Mouse (Mus musculus): Measurements from ENCODE around the gene Slc6a9. TPM values are rescaled to one million over a fixed set of nuclear protein-coding genes. Genes with fewer than 3 reads are reported as not detected.

Slc6a9 gene
- polyA plus RNA-seq, 1 experiment = 51.2 TPM

DNA sequence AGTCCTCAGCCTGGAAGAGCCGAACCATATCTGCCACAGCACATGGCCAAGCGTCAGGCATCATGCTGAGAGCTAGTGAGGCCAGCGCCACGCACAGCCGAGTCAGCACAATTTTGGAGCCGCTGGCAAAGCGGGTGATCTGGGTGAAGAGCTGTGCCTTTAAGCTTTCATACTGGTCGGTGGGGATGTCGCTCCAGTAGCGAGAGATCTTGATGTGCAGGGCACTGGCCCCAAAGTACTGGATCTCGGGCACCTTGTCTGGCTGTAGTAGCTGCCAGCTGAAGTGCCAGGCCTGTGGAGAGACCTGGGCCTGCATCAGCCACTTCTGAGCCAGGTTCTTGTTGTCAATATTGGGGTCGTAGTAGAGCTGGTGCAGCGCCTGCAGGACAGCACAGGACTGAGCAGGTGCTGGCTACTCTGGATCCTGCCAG lies 77.8 kb downstream of the Slc6a9 start:
- DNase-seq (ENCODE audit: low spot score) = no peak

DNA sequence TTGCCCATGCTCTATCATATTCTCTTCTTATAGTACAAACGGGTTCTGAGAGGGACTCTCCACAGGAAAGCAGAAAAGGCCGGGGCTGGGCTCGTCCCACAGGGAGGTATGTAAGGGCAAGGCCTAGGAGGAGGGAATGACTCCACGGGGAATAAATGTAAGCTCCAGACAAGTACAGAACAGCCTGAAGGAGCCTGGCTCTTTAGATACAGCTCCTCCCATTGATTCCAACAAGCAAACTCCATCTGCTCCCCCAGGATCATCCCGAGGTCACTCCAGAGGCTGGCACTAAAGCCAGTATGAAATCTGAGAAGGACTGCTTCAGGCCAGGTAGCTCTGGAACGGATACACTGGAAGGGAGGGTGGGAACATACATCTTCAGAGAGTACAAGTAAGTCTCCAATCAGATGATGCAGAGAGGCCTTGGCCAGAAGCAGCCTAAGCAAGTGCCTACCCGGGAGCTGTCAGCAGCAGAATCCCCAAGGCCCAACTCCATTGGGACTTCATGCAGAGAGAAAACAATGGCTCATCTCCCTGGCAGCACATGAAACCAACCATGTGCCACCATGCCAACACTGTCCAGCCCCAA lies 78.5 kb downstream of the Slc6a9 start:
- DNase-seq (ENCODE audit: low spot score) = no peak

DNA sequence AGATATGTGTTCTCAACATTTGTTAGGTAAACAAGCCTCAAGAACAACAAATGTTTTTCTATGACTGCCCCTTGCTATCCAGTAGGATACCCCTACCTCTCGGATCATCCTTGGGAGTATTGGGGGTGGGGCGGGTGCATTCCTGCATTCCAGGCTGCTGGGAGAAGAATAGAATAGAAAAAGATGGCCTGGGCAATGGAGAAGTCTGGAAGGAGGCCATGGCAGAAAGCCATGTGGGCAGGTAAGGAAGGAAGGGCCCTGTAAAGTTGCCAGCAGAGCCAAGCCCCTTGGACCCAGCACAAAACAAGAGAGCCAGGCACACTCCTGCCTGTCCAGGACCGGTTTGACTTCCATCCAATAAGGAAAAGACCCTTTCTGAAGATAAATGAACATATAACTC lies 79.1 kb downstream of the Slc6a9 start:
- DNase-seq (ENCODE audit: low spot score) = no peak

DNA sequence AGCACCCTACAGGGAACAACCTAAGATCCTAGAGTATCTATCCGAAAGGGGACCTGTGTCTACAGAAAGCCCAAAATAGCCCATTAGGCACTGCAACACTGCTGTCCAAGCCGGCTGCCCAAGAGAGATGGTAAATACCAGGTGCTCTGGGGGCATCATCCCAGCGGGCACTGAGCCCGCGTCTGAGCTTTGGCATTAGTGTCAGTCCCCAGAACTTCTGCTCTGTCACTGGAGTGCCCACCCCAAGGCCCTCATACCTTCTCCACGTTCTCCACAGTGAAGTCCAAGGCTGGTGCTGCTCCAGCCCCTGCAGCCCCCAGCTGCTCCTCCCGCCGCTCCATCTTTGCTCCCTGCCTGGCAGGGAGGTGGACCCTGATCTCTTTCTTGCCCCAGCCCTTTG lies 79.7 kb downstream of the Slc6a9 start:
- DNase-seq (ENCODE audit: low spot score) = no peak

DNA sequence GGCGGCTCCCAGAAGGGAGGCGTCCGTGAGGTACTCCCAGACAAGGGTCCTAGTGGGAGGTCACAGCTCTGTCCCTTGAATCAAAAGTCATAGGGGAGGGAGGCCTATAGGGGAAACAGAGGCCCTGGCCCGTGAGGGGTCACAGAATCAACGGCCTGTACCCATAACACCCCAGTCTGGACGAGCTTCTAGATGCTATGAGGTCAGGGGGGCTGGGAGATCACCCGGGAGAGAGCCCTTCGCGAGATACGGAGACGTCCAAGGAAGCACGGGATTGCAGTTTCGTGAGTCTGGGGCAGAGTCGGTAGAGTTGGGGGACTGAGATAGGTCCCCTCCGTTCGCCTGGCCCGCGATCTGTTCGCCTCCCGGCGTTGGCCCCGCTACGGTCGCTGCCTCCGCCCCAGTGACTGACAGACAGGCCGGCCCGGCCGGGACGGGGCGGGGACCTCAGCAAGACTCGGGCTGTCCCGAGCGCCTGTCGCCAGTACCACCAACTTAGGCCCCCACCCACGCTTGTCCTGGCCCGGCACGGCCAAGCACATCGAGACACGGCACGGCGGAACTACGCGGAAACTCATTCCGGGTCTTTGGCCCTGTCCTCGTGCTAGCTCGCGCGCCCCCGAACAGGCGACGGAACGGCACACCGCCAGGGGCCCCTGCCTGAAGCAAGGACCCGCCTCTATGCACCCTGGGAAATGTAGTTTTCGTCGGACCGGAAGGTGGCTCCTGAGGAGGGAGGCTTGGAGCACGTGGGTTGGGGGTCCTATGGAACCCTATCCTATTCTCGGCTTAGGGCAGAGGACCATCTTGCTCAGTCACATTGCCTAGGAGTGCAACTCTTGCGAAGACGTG lies 80.5 kb downstream of the Slc6a9 start, which contains the start of gene Ipo13:
Gene Ipo13, minus strand, starts transcription at position 409 of the 852 bp plus-strand sequence.
- peak; percentile 96 for DNase-seq (ENCODE audit: low spot score)

DNA sequence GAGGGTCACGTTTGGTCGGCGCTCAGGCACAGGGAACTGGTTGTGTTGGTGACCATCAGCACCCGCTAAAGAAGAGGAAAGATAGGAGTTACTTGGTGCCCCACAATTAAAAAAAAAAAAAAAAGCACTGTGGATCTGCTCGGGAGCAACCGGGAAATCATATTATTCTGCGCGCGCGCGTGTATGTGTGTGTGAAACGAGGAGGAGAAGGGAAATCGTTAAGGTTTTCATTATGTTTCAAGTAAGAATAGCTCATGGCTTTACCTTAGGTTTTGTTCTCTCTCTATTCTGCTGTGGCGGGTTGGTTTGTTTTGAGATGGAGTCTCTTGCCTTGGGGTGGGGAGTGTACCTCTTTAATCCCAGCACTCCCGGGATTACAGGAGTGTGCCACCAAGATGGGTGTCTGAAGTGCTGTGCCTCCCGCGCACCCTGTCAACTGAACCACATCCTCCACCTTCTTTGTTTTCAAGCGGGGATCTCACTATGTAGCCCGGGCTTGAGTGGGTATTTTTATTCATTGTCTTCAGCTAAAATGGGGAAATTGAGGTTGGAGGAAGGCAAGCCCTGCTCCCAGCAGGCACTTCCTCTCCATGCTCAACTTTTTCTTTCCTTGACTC lies 81.3 kb downstream of the Slc6a9 start:
- no peak for DNase-seq (ENCODE audit: low spot score)

DNA sequence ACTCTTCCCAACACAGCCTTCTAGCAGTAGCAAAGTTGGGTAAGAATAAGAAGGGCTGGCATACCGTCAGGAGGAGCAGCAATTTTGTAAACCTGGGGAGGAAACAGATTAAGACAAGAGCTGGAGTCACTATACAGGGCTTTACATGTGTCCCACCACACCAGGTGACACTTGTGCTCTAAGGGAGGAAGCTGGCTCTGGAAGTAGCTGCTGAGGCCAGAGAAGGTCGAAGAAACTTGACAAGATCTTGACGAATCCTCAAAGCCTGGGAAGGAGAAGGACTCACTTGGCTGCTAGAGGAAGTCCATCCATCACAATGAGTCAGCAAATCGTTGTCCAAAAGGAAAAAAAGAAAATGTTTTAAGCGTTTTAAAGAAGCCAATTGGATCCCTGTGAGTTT lies 82.1 kb downstream of the Slc6a9 start:
- DNase-seq (ENCODE audit: low spot score) = no peak

DNA sequence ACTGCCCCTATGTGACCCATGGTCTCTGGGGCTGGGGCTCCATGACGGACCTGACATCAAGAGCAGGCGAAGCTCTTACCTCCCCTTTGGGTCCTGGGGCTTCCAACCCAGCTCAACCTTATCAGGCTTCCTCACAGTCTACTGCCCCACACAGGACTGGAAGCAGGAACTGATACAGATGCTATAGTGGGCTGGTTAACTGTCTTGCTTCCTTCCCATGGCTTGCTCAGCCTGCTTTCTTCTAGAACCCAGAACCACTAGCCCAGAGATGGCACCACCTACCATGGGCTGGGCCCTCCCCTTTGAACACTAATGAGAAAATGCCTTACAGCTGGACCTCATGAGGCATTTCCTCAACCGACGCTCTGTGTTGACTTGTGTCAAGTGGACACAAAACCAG lies 83.1 kb downstream of the Slc6a9 start:
- no peak for DNase-seq (ENCODE audit: low spot score)

DNA sequence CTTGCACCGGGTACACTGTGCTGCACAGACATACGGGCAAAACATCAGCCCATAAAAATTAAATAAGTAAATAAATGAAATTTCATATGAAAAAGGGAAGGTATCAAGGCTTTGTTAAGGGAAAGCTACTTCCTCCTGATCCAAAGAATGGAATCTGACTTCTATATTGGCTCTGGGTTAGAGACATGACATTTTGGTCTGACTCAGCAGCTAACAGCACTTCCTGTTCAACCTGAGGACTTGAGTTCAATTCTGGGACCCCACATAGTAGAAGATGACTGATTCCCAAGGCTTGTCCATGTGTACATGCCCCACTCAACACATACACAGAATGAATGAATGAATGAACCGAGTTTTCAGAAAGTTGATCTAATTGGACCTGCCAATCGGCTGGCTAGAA lies 83.5 kb downstream of the Slc6a9 start:
- no peak for DNase-seq (ENCODE audit: low spot score)

DNA sequence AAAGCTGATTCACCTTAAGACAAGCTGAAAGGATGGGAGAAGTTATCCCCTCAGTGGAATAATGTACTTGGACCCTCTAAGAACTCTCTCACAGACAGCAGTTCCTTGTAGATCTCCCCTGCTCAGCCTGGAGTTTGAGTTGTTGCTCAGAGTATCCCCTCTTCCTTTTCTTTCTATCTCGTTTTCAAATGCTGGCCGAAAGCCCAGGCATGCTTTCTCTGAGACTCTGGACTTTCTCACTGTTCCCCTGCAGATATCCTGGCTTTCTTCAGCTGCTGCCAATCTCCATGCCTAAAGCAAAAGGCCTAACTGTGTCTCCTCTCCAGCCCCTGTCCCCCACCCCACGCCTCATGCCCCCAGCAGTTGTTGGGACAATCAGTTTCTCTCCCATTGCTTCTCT lies 84.0 kb downstream of the Slc6a9 start:
- DNase-seq (ENCODE audit: low spot score) = no peak

DNA sequence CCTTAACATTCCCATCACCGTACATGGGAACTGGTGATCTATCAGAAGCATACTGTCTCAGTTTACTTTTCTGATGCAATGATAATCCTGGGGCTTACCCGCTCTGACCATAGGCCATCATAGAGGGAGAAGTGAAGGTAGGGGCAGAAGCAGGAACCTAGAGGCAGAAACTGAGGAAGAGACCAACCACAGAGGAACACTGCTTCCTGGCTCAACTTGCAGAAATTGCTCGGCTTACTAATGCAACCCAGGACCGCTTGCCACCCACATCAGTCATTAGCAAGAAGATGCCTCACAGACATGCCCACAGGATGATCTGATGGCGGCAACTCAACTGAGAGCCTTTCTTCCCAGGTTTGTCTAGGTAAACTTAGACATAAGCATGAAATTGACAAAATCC lies 84.5 kb downstream of the Slc6a9 start:
- DNase-seq (ENCODE audit: low spot score) = no peak

DNA sequence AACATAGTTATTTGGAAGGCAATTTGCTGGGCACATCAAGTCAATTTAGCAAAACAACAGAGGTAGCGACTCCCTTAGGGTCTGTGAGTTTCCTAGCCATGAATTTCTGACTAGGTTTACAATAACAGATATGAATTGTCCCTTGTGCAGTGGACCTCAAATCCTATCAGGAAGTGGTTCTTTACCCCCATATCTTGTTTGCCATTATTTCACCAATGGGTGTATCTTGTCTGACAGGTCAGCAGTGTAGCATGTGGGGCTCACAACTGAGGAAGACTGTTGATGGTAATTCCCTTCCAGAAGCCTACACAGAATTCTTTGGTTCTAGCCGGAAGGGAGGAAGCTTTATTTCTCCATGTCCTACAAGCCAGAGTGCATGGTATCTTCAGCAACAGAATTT lies 87.1 kb downstream of the Slc6a9 start:
- DNase-seq (ENCODE audit: low spot score) = no peak

DNA sequence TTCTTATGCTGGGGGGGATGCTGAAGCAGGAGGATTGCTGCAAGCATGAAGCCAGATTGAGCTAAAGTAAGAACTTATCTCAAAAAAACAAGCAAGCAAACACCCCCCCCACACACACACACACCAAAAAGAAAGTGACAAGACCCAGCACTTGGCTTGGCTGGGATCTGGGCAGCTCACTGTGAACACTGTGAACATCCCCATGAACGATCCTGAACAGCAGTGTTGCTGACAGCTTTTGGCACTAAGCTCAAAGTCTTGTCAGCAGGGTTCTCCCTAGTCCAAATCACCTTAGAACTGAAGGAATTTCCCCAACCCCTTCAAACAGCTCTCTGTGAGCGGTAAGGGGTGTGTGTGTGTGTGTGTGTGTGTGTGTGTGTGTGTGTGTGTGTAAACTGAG lies 89.1 kb downstream of the Slc6a9 start:
- no peak for DNase-seq (ENCODE audit: low spot score)

Other genes with a start within 250 kb of the Slc6a9 start
- gene Dmap1, start 152.2 kb upstream of the Slc6a9 start, polyA plus RNA-seq (2012; rRNA removed) = 33.0 and 33.9 TPM in 2 replicates
- gene Gm12845, start 110.1 kb upstream of the Slc6a9 start, polyA plus RNA-seq (2012; rRNA removed) = not detected in 2 replicates
- not detected in 2 replicates for gene Klf17, start 68.9 kb upstream of the Slc6a9 start, polyA plus RNA-seq (2012; rRNA removed)
- 0.90 and 1.7 TPM in 2 replicates for gene Ccdc24, start 38.1 kb downstream of the Slc6a9 start, polyA plus RNA-seq (2012; rRNA removed)
- 18.4 and 23.8 TPM in 2 replicates for gene B4galt2, start 49.0 kb downstream of the Slc6a9 start, polyA plus RNA-seq (2012; rRNA removed)
- 245 and 352 TPM in 2 replicates for gene Atp6v0b, start 52.8 kb downstream of the Slc6a9 start, polyA plus RNA-seq (2012; rRNA removed)
- gene Dph2, start 57.5 kb downstream of the Slc6a9 start, polyA plus RNA-seq (2012; rRNA removed) = 9.6 and 14.0 TPM in 2 replicates
- 40.0 and 40.5 TPM in 2 replicates for gene Ipo13, start 80.5 kb downstream of the Slc6a9 start, polyA plus RNA-seq (2012; rRNA removed)
- 7.2 and 7.8 TPM in 2 replicates for gene Artn, start 95.3 kb downstream of the Slc6a9 start, polyA plus RNA-seq (2012; rRNA removed)